Mouse (Mus musculus): ENCODE data around the gene Pamr1.

DNA sequence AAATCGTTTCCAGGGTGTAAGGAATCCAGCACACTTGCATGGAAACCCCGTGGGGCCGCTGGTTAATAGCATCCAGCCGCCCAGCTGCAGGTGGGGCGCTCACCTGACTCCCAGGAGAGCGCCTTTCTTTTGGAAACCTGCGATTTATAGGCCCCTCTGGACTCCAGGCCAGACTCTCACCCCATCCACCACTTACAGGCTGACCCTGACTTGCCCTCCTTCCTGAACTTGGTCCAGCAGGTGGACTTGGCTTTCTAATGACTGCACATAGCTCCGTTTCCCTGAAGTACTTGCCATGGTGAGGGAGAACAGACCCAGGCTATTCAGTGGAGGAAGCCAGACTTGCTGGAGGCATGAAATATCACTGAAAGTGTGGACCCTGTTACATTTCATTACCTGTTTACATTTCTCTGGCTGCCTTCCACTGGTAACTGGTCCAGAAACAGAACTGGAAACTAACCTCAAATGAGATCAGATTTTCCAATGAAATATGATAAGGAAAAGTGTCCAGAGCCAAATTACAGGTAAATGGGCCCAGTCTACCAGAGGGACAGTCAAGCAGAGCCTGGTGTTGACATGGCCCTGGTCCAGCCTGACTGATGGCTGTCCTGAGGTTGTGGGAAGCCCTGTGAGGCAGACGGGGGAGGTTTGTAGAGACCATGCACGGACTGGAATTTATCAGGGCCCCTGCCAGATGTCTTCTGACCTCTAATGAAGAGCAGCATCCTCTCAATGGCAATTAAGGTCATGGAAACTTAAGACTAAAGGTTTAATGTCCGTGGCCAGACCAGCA, 9.2 kb upstream of the Pamr1 start:
- no peak for TF ChIP-seq POLR2A (IDR thresholded peaks at IDR 0.05; ENCODE audit: low read depth, low read length)
- no peak for TF ChIP-seq CTCF (IDR thresholded peaks at IDR 0.05; ENCODE audit: borderline replicate concordance, insufficient read depth, low read length)

Data from embryonic fibroblast, embryonic 13.5 days (primary cell).